Mouse (Mus musculus) Patski (cell line): ENCODE measurements around the gene Lipo2. TPM values are rescaled to one million over a fixed set of nuclear protein-coding genes. Genes with fewer than 3 reads are reported as not detected.
"Not testable (repeated sequence)": the region's sequence is repeated elsewhere in the genome, so short reads cannot be mapped to it uniquely, and the experiment has no call there.

ENCODE experiments used
- ATAC-seq: fragments of 100-300 bp; one replicate; pipeline ENCODE4 v1.8.0; 2021
- CTCF ChIA-PET: fragments of 350-600 bp; sonication (Branson Sonifier 250); formaldehyde crosslinking; loops from one replicate; lab custom pipeline; 2022; ENCODE audit warnings: inconsistent platforms; lab: Charles Lee
- POLR2A ChIA-PET: fragments of 350-600 bp; sonication (Branson Sonifier 250); formaldehyde crosslinking; loops from one replicate; lab custom pipeline; 2022; ENCODE audit warnings: antibody characterized with exemption, inconsistent platforms; lab: Charles Lee
- DNase-seq: peaks from one replicate; pipeline ENCODE4 v3.0.0-alpha.2; 2011; ENCODE audit warnings: low read depth, low spot score
- H3K27me3 ChIP-seq: fragments of 371-371 bp; one replicate; pipeline ENCODE4 v1.5.1; 2021
- CTCF ChIP-seq: fragments of 100-300 bp; IDR thresholded peaks from one replicate; pipeline ENCODE4 v1.5.1; 2021
- in situ Hi-C: fragments of 300-500 bp; cut with MboI; formaldehyde crosslinking; loops from 3 replicates; pipeline ENCODE4 v1.11.1; 2018; ENCODE audit warnings: low pct_unique_long_range_greater_than_20kb, mixed read lengths
- polyA plus RNA-seq: library from polyadenylated mRNA; unstranded; gene quantifications from one replicate; pipeline ENCODE4 v1.2.3, GENCODE M21; 2021

The Lipo2 gene
- polyA plus RNA-seq: not detected

DNA sequence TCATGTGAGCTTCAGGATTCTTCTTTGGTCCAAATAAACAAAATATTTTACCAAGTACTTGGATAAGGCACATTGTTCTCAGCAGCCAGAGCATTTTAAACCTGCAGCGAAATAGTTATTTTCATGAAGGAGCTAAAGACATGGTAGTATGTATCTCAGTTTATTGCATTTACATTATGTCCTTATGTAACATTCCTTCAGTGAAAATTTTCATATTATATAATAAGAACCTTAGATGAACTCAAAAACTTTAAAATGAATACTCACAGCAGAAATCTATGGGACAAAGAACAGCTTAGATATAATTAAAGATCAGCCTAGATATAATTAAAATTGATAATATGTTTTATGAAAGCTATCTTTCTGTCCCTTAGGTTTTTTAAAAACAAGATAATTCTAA, at the start of gene Lipo2:
Gene Lipo2 (minus strand): TSS at position 101 of the 400 bp plus-strand sequence.
- CTCF ChIA-PET, in situ Hi-C loops: not testable (repeated sequence)

GRCm38 (mm10) chr19:33787359-33787758, 36.2 kb upstream of the Lipo2 start, which contains the start of gene Lipo1:
Lipo1 (minus strand) TSS chr19:33787459.
- in situ Hi-C loops: loop anchor here (25.0 kb wide), 1 partner anchor 400 kb away; the partner anchor contains the start of gene Rnls

More for the DNA sequence above, at the start of gene Lipo2:
- ATAC-seq, DNase-seq, POLR2A ChIA-PET, H3K27me3 ChIP-seq: not testable (repeated sequence)

DNA sequence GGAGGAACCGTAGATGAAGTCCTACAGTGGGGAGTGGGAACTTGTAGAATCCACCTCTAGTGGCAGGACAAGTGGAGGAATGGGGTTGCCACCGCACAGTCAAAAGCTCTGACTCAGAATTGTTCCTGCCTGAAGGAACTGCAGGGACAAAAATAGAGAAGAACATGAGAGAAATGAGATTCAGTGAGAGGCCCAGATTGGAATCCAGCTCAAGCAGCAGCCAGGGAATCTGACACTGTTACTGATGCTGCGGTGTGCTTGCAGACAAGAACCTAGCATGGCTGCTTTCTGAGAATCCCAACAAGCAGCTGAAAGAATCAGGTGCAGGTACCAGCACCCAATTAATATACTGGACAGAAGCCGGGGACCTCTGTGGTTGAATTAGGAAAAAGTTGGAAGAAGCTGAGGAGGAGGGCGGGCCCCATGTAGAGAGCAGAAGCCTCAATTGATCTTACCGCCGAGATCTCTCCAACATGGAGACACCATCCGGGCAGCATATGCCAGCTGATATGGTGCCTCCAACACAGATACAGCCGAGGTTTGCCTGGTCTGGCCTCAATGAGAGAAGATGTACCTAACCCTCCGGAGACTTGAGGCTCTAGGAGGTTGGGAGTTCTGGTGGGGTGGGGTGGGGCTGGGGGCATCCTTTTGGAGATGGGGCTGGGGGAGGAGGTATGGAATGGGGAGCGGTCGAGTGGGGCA, 35.6 kb upstream of the Lipo2 start:
- in situ Hi-C loops: loop anchor here (25.0 kb wide), 1 partner anchor 399 kb away; the partner anchor contains the start of gene Rnls
- POLR2A ChIA-PET: no interaction called here
- no peak for ATAC-seq
- TF ChIP-seq CTCF: no peak
- no peaks in the 10 kb centered on the region for H3K27me3 ChIP-seq
- DNase-seq: no peak
- CTCF ChIA-PET: no interaction called here

More at GRCm38 (mm10) chr19:33787359-33787758, 36.2 kb upstream of the Lipo2 start, which contains the start of gene Lipo1:
- DNase-seq, POLR2A ChIA-PET, ATAC-seq, CTCF ChIA-PET, H3K27me3 ChIP-seq: not testable (repeated sequence)

GRCm38 (mm10) chr19:33761287-33762086, 10.3 kb upstream of the Lipo2 start, which contains the start of gene Lipo3:
Lipo3 (minus strand) TSS chr19:33761951.
- DNase-seq, H3K27me3 ChIP-seq, CTCF ChIA-PET, POLR2A ChIA-PET, ATAC-seq, in situ Hi-C loops: not testable (repeated sequence)

Other genes with a start within 250 kb of the Lipo2 start
- gene Lipo4, start 233.6 kb downstream of the Lipo2 start, polyA plus RNA-seq: not detected
- gene Gm8978, start 126.1 kb downstream of the Lipo2 start, polyA plus RNA-seq: not detected
- gene Lipo3, start 10.6 kb upstream of the Lipo2 start, polyA plus RNA-seq: 0.04 TPM
- gene Lipo1, start 36.1 kb upstream of the Lipo2 start, polyA plus RNA-seq: not detected
- gene Lipf, start 209.8 kb upstream of the Lipo2 start, polyA plus RNA-seq: not detected